Mouse (Mus musculus) spleen, adult 2 months (tissue): ENCODE data around the gene Slc22a20.

ENCODE experiments used
- CTCF ChIP-seq: fragments of 200-500 bp; IDR thresholded peaks from 2 replicates; pipeline ENCODE4 v1.5.1; 2011; ENCODE audit warnings: mild to moderate bottlenecking, inconsistent platforms; ENCODE audit not compliant: insufficient read depth, insufficient read length, insufficient replicate concordance; ENCODE audit errors: extremely low read depth
- POLR2A ChIP-seq: fragments of 200-500 bp; IDR thresholded peaks from 2 replicates; pipeline ENCODE4 v1.6.1; 2011; ENCODE audit warnings: low read depth, low read length, inconsistent platforms

DNA sequence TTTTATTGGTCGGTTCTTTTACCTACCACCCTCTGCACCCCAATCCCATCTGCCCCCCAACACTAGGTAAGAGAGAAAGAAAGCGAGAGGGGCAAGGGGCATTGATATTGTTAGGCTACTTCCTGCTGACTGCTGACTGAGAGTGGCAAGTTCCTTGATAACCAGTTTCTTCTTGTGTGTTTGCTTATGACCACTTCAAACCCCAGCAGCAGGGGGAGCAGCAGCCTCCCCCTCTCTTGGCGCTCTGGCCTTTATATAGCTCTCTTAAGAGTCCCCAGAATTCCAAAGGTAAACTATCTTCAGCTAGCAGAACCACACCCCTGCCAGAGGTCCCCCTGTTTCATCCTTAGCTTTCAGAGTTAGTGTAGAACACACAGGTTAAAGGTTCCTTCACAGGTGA is 34.3 kb upstream of the Slc22a20 start:
- TF ChIP-seq CTCF (no peak), POLR2A (no peak)
